Mouse (Mus musculus): ENCODE results near the gene Rnf19b.

DNA sequence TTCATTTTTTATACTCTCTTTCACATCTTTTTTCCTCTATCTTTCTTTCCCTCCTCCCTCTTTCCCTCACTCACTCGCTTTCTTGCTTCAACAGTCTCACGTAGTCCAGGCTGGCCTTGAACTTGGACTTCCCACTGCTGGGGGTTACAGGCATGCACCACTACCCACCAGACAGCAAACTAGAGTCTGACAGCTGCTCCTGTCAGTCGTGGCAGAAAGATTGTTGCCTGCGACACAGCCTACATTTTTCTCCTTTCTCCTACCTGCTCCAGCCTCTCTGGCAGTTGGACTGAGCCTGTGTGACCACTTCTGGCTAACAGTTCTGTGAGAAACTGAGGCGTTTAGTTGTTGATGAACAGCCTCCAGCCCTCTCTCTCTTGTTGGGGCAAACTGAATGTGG is 2.5 kb upstream of the Rnf19b start:
- TF ChIP-seq GATA1 (IDR thresholded peaks at IDR 0.05; ENCODE audit: low read length) (no peak), TAL1 (IDR thresholded peaks at IDR 0.05; ENCODE audit: low read length) (no peak)

Data from erythroblast, embryonic 14.5 days (primary cell).